Mouse (Mus musculus) cerebellum, adult 8-10 months (tissue): ENCODE measurements around the gene Tcl1b1.
"Not testable (repeated sequence)": the region's sequence is repeated elsewhere in the genome, so short reads cannot be mapped to it uniquely, and the experiment has no call there.

ENCODE experiments used
- DNase-seq: peaks from one replicate; pipeline ENCODE4 v3.0.0; 2022

Gene Tcl1b1

DNA sequence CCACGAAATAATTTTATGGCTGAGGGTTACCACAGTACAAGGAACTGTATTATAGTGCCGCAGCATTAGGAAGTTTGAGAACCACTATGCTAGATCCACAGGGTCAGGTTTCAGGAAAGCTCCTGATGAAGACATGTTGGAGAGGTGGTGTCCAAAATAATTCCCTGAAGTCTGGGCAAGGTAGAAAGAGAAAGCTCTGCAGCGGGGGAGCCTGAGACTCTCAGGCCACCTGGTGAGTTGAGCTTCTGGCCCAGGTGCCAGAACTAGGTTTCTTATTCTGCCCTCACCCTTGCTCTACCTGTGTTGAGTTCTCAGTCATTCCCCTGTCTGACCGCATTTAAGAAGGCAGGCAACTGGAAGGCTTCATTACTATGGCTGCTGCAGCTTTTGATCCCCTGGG, at the start of gene Tcl1b1:
Gene Tcl1b1, plus strand, starts transcription at position 301 of the 400 bp plus-strand sequence.
- DNase-seq: no peak

DNA sequence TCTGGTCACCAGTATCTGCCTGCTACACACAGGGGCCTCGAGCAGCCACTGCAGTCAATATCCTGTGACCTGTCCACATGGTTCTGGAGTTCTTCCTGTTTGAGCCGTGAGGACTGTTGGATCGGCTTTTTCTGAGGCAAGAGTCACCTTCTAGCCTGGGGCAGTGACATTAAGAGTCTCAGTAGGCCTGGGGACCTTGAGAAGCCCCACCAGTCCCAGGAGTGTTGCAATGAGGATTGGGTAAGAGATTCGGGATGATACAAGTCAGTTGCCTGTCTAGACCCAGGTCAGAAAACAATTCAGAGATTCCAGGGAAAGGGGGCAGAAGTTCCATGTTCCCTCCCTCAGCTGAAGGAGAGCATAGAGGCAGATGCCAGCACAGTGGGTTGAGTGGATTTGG, 49.7 kb upstream of the Tcl1b1 start:
- DNase-seq: no peak

DNA sequence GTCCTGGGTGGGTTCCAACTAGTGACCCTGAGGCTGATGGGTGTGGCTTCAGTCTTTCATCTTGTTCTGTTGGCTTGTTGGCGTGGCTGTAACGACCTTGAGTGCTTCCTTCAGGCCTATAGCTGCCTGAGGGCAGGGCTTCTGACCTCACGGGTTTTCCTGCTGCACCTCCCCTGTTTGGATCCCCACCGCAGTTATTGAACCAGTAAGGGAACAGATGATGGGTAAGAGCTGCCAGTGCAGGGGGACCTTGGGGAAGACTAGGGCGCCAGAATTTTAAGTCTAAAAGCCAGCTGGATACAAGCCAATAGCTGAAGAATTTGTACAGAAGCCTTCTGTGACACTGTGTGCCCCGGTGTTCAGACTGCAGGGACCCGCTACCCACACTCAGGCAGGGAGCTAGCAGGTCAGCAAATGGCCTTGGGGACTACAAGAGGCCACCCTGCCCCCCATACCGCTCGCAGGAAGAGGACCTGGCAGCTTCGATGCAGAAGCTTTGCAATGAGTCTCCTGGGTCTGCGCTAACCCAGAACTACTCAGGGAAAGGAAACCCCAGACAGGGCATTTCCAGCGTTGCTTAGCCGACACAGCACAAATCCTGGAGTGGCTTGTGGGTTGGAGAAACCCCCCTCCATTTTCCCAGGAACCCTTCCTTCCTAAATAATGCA, 47.0 kb upstream of the Tcl1b1 start:
- DNase-seq: no peak

DNA sequence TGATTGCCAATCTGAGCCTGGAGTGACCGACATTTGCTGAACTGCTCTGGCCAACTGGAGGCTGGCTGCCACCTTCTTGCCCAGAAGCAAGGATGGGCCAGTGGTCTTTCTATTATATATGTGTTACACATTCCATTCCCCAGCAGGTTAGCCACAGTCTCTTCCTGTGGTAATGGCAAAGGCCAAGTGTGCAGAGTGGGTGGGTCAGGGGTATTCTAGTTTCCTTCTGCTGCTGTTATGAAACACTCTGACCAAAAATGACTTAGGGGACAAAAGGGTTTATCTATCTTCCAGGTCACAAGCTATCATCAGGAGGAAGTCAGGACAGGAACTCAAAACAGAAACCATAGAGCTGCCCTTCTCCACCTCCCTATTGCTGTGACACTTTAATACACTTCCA, 42.8 kb upstream of the Tcl1b1 start:
- no peak for DNase-seq

DNA sequence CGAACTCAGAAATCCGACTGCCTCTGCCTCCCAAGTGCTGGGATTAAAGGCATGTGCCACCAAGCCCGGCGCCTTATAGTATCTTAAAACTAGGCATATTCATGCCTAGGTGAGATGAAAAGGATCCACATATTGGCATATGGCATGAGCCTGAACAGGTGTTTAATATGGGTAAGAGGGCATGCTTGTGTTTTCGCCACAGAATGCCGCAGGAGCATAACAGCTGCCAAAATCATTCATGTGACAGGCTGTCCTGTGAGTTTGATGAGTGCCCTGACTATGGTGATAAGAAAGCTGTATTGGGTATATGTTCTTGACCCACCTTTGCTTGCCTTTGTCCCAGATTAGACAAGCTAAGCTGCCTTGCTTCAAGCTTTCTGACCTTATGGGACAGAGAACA, 34.1 kb upstream of the Tcl1b1 start:
- no peak for DNase-seq

DNA sequence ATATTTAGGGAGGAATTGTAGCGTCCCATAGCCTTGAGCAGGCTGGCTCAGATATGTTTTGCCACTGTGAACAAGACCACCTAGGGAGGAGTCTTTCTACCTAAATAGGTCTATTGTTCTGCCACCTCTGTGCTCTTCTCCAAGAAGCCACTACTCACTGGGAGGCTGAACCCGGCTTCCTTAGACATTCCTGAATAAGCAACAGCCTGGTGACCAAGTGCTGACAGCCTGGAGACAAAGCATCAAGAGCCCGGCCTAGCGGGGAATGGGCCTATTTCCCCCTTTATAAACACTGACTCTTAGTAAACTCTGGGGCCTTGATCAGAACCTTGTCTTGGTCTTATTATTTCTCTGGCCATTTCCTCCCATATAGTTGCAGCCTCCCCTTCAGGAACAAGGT, 33.0 kb upstream of the Tcl1b1 start:
- no peak for DNase-seq

DNA sequence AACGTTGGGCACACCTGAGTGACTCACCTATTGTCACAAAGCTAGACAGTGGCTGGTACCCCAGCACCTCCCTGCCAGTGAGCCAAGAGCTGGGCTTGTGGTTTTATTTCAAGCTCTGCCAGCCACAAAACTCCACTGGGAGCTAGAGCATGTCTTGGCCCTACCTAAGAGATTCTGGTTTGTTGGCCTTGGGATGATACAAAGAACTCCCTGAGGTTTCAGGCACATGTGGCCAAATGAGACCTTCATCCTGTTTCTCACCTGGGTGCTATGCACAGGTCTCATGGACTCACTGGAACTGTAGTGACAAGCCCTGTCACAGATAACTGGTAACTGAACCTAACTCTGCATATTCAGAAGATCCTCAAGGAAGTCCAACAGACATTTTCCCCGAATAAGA, 31.9 kb upstream of the Tcl1b1 start:
- DNase-seq: no peak

DNA sequence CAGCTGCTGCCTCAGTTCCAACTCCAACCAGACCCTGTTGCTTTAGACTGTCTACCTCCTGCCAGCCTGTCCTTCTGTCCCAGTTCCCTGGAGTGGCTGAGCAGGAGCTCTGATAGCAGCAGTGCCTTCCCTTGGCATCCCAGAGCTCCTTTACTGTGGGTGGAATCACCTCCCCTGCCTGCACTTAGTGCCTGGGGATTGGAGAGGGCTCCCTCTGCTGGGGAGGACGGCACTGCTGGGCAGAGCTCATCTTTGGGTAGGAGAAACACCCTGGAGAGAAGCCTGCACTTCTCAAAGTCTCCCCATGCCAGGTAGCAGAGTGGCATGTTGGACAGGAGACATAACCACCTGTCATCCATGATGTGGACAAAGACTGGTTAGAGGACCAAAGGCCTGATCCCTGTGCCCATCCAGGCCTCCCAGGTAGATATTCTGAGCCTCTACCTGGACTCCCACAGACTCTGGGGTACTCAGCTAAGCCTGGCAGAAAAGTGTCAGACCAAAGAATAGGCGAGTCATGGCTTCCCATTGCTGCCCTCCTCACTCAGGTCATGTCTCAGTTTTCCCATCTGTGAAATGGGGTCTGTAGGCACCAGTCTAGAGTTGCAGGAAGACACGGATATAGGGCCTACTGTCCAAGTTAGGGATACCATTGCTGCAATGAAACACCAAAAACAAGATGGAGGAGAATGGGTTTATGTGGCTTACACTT, 29.8 kb upstream of the Tcl1b1 start:
- not testable (repeated sequence) for DNase-seq

DNA sequence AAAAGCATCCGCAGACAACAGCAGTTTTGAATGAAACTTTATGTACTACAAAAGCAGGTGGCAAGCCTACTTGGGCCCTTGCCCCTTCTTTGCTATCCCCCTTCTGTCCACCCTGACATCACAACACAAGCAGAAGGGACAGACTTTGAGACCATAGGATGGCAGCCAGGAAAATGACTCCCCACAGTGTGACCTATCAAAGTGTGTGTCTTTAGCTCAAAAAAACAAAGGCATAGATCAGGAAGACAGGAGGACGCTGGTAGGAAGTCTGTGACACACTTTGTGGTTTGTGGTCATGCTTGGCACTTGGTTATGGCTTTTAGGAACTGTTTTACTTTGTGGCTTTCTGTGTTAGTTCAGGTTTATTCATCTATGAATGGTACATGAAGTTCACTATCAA, 25.3 kb upstream of the Tcl1b1 start:
- not testable (repeated sequence) for DNase-seq

DNA sequence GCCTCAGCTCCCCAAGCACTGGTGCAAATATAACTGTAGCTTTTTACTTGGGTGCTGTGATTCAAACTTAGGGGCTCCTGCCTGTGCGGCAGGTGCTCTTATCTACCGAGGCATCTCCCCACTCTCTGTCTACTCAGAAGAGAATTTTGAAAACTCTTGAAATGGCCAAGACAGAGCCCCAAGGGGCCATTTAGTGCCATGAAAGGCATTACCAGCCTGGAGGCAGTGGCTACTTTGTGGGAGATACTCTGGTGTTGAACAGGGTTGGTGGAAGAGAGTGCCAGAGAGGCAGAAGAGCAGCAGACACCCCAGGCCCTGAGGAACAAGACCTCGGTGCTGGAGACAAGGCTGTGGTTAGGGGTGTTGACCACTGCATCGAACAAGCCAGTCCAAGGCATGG, 24.7 kb upstream of the Tcl1b1 start:
- DNase-seq: not testable (repeated sequence)

DNA sequence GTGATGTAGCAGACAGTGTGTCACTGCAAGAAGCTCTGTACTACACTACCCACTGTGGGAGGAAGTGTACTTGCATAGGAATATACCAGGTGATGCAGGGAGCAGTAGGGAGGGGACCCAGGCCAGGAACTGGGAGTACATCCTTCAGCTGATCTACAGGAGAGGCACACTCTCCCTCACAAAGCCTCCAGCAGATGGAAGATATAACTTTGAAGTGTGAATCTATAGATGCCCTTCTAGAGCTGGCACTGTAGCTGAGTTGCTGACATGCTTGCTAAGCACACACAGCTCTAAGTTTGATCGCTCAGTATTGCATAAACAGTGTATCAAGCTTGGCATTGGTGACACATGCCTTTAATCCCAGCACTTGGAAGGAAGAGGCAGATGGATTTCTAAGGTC, 21.8 kb upstream of the Tcl1b1 start:
- not testable (repeated sequence) for DNase-seq

DNA sequence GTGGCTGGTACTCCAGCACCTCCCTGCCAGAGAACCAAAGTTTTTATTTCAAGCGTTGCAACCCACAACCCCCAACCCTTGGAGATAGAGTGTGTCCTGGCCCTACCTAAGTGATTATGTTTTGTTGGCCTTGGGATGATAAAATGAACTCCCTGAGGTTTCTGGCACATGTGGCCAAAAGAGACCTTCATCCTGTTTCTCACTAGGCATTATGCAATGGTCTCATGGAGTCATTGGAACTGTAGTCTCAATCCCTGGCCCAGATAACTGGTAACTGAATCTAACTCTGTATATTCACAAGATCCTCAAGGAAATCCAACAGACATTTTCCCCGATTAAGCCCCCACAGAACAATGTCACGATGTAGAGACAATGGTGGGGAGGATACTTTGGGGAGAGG, 16.4 kb upstream of the Tcl1b1 start:
- no peak for DNase-seq

DNA sequence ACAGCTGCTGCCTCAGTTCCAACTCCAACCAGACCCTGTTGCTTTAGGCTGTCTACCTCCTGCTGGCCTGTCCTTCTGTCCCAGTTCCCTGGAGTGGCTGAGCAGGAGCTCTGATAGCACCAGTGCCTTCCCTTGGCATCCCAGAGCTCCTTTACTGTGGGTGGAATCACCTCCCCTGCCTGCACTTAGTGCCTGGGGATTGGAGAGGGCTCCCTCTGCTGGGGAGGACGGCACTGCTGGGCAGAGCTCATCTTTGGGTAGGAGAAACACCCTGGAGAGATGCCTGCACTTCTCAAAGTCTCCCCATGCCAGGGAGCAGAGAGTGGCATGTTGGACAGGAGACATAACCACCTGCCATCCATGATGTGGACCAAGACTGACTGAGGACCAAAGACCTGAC, 14.6 kb upstream of the Tcl1b1 start:
- not testable (repeated sequence) for DNase-seq

DNA sequence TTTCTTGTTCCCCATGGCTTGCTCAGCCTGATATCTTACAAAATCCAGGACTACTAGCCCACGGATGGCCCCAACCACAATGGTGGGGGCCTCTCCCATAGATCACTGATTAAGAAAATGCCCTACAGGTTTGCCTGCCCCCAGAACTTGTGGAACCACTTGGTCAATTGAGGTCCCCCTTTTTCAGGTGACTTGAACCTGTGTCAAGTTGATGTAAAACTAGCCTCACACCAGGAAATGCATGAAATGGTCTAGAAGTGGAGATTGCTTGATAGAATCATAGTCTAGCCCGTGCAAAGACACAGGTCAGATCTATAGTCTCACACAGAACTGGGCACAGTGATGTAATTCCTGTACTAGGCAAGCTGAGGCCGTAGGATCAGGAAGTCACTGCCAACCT, 13.8 kb upstream of the Tcl1b1 start, which contains the start of gene Tcl1b2:
Gene Tcl1b2, plus strand, starts transcription at position 301 of the 400 bp plus-strand sequence.
- no peak for DNase-seq

DNA sequence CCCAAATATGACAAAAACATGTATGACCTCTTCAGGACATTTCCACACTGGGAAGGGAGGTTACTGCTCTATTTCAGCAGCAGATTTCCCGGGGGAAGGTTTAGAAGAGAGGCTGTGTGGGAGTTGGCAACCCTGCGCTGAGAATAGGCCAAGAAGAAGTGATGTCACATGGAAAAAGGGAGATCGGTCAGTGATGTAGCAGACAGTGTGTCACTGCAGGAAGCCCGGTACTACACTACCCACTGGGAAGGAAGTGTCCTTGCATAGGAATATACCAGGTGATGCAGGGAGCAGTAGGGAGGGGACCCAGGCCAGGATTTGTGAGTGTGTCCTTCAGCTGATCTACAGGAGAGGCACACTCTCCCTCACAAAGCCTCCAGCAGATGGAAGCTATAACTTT, 4.2 kb upstream of the Tcl1b1 start:
- not testable (repeated sequence) for DNase-seq

DNA sequence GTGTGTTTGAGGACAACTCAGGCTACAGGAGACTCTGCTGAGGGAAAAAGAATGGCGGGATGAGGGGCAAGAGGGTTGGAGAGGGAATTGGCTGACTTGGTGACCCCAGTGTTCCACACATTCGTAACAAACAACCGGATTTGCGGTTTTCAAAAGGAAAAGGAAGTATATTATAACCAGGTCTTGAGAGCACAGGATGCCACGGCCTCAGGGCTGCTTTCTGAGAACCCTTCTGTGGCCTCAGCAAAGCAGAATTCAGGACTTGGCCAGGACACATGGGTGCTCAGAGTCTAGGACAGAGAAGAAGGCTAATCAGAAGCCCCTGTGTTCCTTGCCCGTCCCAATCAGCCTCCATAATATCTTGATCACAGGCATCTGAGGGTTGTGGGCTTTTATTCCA, 648 bp upstream of the Tcl1b1 start:
- no peak for DNase-seq

DNA sequence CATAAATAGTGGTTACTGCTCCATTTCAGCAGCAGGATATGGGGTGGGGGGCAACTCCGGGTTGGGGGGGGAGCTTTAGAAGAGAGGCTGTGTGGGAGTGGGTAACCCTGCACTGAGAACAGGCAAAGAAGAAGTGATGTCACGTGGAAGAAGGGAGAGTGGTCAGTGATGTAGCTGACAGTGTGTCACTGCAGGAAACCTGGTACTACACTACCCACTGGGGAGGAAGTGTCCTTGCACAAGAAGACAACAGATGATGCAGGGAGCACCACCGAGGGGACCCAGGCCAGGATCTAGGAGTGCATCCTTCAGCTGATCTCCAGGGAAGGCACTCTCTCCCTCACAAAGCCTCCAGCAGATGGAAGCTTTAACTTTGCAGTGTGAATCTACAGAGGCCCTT, 7.2 kb downstream of the Tcl1b1 start:
- no peak for DNase-seq

DNA sequence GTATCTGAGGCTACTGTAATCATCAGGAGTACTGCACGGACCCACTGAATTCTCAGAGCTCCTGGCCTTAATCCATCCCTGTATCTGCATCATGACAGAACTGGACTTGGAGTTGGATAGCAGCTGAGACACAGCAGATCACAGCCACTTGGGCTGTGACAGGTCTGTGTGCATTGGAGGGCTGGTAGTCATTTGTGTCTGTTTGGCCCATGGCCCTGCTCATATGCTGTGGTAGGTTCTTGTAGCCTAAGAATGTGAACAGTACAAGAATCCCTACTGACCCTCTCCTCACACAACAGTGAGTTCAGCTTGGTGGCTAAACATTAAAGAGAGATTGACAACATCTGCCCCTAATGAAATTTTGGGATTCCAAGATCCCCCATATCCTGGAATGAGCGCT, 13.9 kb downstream of the Tcl1b1 start:
- DNase-seq: no peak

DNA sequence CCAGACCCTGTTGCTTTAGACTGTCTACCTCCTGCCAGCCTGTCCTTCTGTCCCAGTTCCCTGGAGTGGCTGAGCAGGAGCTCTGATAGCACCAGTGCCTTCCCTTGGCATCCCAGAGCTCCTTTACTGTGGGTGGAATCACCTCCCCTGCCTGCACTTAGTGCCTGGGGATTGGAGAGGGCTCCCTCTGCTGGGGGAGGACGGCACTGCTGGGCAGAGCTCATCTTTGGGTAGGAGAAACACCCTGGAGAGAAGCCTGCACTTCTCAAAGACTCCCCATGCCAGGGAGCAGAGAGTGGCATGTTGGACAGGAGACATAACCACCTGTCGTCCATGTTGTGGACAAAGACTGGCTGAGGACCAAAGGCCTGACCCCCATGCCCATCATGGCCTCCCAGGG, 14.8 kb downstream of the Tcl1b1 start:
- DNase-seq: peak; percentile 5

DNA sequence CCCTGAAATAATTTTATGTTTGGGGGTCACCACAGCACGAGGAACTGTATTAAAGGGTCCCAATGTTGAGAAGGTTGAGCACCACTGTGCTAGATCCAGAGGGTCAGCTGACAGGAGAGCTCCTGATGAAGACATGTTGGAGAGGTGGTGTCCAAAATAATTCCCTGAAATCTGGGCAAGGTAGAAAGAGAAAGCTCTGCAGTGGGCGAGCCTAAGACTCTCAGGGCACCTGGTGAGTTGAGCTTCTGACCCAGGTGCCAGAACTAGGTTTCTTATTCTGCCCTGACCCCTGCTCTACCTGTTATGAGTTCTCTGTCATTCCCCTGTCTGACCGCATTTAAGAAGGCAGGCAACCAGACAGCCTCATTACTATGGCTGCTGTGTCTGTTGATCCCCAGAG, 16.6 kb downstream of the Tcl1b1 start, which contains the start of gene Tcl1b5:
Gene Tcl1b5, plus strand, starts transcription at position 301 of the 400 bp plus-strand sequence.
- DNase-seq: not testable (repeated sequence)

DNA sequence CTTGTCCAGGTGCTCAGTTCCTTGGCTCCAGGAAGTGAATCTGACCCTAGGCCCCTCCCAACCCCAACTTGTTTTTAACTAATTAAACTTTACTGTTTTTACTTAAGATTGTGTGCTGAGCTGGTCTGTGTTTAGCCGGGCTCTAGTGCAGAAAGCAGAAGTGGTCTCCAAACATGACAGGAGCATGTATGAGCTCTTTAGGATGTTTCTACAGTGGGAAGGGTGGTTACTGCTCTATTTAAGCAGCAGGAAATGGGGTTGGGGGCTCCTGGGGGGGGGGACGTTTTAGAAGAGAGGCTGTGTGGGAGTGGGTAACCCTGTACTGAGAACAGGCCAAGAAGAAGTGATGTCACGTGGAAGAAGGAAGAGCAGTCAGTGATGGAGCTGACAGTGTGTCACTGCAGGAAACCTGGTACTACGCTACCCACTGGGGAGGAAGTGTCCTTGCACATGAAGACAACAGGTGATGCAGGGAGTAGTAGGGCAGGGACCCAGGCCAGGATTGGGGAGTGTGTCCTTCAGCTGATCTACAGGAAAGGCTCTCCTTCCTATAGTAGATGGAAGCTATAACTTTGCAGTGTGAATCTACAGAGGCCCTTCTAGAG, 21.7 kb downstream of the Tcl1b1 start:
- DNase-seq: not testable (repeated sequence)

DNA sequence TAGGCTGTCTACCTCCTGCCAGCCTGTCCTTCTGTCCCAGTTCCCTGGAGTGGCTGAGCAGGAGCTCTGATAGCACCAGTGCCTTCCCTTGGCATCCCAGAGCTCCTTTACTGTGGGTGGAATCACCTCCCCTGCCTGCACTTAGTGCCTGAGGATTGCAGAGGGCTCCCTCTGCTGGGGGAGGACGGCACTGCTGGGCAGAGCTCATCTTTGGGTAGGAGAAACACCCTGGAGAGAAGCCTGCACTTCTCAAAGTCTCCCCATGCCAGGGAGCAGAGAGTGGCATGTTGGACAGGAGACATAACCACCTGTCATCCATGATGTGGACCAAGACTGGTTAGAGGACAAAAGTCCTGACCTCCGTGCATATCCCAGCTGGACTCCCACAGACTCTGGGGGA, 29.5 kb downstream of the Tcl1b1 start:
- DNase-seq: not testable (repeated sequence)

DNA sequence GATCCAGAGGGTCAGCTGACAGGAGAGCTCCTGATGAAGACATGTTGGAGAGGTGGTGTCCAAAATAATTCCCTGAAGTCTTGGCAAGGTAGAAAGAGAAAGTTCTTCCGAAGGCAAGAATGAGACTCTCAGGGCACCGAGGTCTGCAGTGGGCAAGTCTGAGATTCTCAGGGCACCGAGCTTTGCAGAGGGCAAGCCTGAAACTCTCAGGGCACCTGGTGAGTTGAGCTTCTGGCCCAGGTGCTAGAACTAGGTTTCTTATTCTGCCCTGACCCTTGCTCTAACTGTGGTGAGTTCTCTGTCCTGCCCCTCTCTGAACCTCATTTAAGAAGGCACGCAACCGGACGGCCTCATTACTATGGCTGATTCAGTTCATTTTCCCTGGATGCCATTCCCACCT, 31.3 kb downstream of the Tcl1b1 start, which contains the start of gene Tcl1b3:
Gene Tcl1b3, plus strand, starts transcription at position 301 of the 400 bp plus-strand sequence.
- DNase-seq: not testable (repeated sequence)
